Mouse (Mus musculus) CD4-positive naive resting alpha-beta T cell, adult 76 days (primary cell): Measurements from ENCODE around the gene Mrpl28. TPM values are rescaled to one million over a fixed set of nuclear protein-coding genes. Genes with fewer than 3 reads are reported as not detected.

Source experiments
- total RNA-seq: library from RNA; stranded (reverse); gene quantifications from one replicate; pipeline ENCODE4 v1.2.4, GENCODE M21; 2023

Mrpl28 gene
- 33.3 TPM for total RNA-seq

GRCm38 (mm10) chr17:26123267-26123684 lies at the start of gene Mrpl28:
Gene Mrpl28 (plus strand): TSS chr17:26123500.

GRCm38 (mm10) chr17:26089905-26090632 lies 33.2 kb upstream of the Mrpl28 start, which contains the start of gene Decr2:
Gene Decr2 (minus strand): TSS chr17:26090337.

DNA sequence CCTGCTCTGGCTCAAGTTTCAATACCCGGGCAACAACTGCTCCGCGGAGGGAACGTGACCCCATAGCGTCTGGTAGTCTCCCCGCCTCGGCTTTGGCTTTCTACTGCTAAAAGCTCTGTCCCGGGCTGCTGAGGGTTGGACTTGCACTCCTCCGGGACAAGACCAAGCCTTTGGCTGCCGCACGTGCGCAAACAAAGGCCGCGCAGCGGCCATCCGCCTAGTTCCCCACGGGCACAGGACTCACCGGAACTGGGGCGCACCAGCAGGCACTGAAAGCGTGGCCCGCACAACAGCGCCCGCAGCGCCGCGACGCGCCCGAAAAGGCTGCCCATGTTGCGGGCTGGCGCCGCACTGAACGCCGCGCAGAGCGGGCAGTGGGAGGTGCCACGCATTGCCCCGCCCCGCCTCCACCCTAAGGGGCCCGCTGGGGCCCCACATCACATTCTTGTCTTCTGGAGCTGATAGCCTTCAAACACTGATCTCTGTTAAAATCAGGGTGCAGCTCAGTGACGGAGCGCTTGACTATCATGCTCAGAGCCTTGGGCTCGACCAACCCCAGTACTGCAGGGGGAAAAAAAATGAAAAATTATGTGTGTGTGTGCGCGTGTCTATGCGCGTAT lies 28.1 kb upstream of the Mrpl28 start, which contains the start of gene Nme4:
TSS of gene Nme4 (minus strand) at position 482 of the 620 bp plus-strand sequence.

DNA sequence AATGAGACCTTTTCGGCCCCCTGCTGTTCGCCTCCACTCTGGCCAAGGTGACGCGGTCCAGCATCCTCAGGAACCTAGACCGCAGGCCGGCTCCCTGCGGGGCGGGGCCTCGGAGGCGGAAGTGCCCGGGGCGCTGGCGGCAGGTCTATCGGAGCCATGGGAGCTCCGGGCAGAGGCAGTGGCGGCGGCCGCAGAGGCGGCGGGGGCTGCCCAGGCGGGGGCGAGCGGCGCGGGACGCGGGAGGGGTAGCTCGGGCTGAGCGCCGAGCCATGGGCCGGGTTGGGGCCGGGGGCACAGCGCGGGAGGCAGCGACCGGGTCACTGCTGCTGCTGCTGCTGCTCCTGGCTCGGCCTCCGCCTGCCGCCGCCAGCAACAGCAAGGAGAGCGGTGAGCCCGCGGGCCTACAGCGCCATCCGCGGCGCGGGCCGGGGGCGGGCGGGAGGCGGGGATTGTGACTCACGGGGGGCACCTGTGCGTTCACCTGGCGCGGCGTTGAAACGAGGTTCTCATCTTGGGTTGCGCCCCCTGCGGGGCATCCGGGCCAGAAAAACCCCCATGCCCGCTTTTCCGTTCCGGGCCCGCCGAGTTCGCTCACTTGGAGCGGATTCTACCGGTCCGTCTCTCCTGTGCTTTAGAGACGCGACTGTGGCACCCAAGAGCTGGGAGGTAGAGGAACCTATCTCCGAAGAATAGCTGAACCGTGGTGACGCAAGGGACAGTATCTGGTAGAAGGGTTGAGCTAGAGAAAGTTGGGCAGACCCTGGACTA lies 9.9 kb upstream of the Mrpl28 start, which contains the start of gene Tmem8:
TSS of gene Tmem8 (plus strand) at position 119 of the 768 bp plus-strand sequence.

DNA sequence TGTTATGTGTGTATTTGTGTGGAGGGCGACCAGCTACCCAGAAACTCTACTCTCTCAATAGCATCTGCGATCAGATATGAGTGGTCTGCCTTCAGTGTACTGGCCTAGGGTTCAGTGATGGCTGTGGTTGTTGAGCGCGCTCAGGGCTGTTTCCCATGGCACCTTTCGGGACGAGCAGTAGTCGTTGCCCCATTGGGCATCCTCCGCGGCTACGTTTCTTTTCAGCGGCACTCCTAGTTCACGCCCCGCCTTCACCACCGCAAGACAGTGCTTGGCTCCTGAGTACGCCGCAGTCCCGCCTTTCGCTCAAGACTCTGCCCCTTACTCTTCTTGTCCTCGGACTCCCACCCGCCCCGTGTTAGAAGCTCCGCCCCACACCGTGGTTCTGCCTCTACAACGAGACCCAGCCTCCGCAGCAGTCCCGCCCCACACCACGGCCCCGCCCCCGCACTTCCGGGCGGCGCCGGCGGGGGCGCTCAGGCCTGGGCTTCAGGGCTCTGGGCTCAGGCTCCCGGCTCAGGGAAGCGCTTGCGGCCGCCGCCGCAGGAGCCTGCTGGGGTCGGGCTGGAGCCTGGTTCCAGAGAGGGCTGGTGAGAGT lies 15.0 kb downstream of the Mrpl28 start, which contains the start of gene Axin1:
TSS of gene Axin1 (plus strand) at position 450 of the 598 bp plus-strand sequence.

Other genes with a start within 250 kb of the Mrpl28 start
- 20.1 TPM for gene Mettl26, start 248.4 kb upstream of the Mrpl28 start, total RNA-seq
- gene Wfikkn1, start 242.6 kb upstream of the Mrpl28 start, total RNA-seq: 7.4 TPM
- gene Rab40c, start 203.8 kb upstream of the Mrpl28 start, total RNA-seq: 19.1 TPM
- gene Pigq, start 178.6 kb upstream of the Mrpl28 start, total RNA-seq: 51.5 TPM
- not detected for gene Nhlrc4, start 178.5 kb upstream of the Mrpl28 start, total RNA-seq
- 0.21 TPM for gene A930017K11Rik, start 170.9 kb upstream of the Mrpl28 start, total RNA-seq
- 33.7 TPM for gene Capn15, start 137.7 kb upstream of the Mrpl28 start, total RNA-seq
- gene Rab11fip3, start 53.9 kb upstream of the Mrpl28 start, total RNA-seq: 18.5 TPM
- 5.0 TPM for gene Decr2, start 33.2 kb upstream of the Mrpl28 start, total RNA-seq
- 3.9 TPM for gene Nme4, start 27.9 kb upstream of the Mrpl28 start, total RNA-seq
- 24.2 TPM for gene Tmem8, start 10.2 kb upstream of the Mrpl28 start, total RNA-seq
- 110 TPM for gene Axin1, start 15.2 kb downstream of the Mrpl28 start, total RNA-seq
- not detected for gene Pdia2, start 75.6 kb downstream of the Mrpl28 start, total RNA-seq
- gene Rgs11, start 79.5 kb downstream of the Mrpl28 start, total RNA-seq: 30.2 TPM
- not detected for gene Arhgdig, start 84.3 kb downstream of the Mrpl28 start, total RNA-seq
- 19.5 TPM for gene Fam234a, start 120.7 kb downstream of the Mrpl28 start, total RNA-seq
- gene Luc7l, start 129.4 kb downstream of the Mrpl28 start, total RNA-seq: 114 TPM